Mouse (Mus musculus): ENCODE results near the gene Map4k1.

Map4k1 gene

DNA sequence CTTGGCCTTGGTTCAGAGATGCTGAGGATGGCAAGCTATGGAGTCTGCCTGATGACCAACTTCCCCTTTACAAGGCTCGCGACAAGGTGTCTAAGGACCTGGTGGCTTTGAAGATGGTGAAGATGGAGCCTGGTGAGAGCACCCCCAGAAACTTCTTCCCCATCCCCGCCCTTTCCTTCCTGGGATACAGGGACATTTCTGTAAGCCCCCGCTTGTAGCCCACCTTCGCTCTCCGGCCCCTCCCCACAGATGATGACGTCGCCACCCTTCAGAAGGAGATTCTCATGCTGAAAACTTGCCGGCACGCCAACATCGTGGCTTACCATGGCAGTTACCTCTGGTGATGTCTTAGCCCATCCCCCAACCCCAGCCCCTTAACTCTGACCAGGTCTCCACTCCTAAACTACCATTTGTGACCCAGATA, 1.3 kb downstream of the Map4k1 start:
- no peak for DNase-seq

- no peak for DNase-seq
Measured at GRCm38 (mm10) chr7:28983849-28984248, 2.0 kb downstream of the Map4k1 start.

DNA sequence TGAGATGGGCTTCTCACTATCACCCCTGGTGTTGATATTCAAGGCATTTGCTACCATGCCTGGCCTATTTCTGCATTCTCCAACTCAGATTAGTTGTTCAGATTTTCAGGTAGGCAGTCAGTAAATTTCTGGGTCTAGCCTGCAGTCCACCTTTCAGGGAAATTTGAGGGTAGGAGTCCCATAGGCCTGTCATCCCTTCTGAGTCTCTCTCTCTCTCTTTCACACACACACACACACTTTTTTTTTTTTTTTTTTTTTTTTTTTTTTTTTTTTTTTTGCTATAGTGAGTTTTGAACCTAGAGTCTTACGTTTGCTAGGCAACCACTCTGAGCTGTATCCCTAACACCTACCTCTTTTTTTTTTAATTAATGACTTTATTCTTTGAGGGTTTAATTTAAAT, 2.6 kb downstream of the Map4k1 start:
- DNase-seq: no peak

GRCm38 (mm10) chr7:28985207-28985606, 3.4 kb downstream of the Map4k1 start:
- DNase-seq: no peak

DNA sequence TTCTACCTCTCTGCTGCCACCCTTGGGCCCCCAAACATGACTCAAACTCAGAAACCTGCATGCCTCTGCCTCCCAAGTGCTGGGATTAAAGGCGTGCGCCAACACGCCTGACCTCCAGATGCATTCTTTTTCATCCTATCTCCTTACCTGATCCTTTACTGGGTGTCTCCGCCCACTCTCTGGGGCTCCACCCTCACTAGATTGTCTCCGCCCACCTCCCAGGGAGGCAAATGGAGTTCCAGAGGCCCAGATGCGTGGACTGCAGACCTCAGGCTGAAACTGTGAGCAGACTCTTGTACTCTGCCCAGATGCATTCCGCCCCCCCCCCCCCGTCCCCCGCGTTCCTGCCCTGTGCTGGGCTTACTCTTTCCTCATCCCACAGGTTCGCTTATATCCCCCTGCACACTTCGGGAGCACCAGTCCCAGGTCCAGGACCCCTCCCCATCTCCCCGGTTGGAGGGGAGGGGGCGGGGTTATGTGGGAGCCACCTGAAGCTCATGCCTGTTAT, 9.0 kb downstream of the Map4k1 start:
- DNase-seq: no peak

- no peak for DNase-seq
Measured at GRCm38 (mm10) chr7:28991616-28992015, 9.8 kb downstream of the Map4k1 start.

DNA sequence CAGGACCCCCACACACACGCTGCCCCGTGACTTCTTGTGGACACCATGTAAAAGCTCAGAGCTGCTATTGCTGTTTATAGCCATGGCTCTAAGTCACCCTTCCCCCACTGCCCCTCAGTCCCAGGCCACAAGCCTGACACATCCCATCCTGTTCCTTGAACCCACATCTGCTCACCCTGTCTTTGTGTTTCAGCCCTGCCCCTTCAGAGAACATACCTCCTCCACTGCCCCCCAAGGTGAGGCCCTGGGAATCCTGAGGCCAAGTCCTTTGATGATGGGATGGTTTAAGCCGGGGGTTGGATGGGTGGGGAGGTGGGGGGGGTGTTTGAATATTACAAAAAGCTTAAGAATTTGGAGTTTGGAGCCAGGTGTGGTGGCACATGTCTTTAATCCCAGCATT, 11.1 kb downstream of the Map4k1 start:
- DNase-seq: no peak

- no peak for DNase-seq
Measured at GRCm38 (mm10) chr7:28993402-28993801, 11.6 kb downstream of the Map4k1 start.

GRCm38 (mm10) chr7:29000651-29001605, 19.1 kb downstream of the Map4k1 start:
- peak; percentile 80 to 87 for DNase-seq

DNA sequence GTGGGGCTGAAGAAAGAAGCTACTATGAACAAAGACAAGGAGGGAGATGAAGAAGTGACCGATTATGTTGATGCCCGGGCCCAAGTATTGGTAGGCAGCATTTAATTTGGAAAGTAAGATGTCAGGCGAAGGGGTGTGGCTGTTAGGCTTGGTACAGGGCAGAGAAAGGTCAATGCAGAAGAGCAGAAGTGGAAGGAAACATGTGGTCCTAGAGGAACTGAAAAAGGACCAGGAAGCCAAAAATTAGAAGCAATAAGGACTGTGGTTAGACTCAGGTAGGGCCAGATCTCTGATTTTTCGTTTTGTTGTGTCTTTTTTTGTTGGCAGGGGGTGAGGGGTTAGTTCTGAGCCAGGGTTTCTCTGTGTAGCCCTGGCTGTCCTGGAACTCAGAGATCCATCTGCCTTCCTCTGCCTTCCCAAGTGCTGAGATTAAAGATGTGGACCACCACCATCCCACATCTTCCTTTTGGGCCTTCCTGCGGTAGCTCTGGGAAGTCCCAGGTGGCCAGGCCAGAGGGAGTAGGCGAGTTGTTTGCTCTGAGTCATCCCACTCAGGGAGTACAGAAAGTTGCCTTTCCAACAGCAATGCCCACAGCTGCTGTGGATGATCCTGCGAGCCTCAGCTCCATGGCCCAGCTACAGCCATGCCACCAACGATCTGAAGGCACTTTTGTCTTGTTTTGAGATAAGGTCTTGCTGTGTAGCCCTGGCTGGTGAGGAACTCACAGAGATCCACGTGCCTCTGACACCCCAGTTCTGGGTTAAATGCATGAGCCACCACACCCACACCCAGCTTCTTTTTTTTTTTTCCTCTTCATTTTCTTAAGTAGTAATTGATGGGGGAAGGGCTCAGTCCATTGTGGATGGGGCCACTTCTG, 25.6 kb downstream of the Map4k1 start:
- DNase-seq: no peak

GRCm38 (mm10) chr7:29008171-29008570, 26.3 kb downstream of the Map4k1 start:
- peak in 1 of 2 experiments; percentile 24 for DNase-seq

DNA sequence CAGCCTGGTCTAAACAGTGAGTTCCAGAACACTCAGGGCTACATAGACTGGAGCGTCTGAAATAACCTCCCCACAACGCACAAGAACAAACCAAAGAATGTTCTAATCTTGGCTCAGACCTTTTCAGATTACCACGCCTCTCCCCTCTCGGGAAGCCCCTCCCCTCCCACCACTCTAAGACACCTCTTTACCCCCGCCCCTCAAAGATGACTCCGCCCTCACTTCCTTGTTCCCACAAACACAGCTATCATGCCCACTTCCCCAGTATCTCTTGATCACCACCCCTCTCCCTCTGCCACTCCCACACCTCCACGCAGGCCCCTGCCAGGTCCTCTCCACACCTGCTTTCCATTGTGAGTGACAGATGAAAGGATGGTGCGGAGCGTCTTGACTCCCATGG, 26.9 kb downstream of the Map4k1 start:
- DNase-seq: peak in 1 of 2 experiments; percentile 16

DNA sequence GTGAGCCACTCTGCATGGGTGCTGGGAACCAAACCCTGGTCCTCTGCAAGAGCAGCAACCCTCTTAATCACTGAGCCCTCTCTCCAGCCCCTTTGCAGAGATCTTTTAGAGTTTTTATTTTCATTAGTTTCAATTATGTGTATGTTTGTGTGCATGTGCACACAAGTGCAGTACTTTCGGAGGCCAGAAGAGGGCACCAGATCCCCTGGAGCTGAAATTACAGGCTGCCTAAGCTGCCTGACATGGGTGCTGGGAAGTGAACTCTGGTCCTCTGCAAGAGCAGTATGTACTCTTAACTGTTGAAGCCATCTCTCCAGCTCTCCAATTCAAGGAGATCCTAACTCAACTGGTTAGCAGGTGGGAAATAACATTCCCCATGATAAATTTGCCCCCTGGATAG, 33.1 kb downstream of the Map4k1 start:
- DNase-seq: no peak

GRCm38 (mm10) chr7:29016440-29016839, 34.6 kb downstream of the Map4k1 start:
- no peak for DNase-seq

GRCm38 (mm10) chr7:29017222-29017621, 35.4 kb downstream of the Map4k1 start:
- no peak for DNase-seq

GRCm38 (mm10) chr7:29019447-29020220, 37.8 kb downstream of the Map4k1 start:
- DNase-seq: no peak

DNA sequence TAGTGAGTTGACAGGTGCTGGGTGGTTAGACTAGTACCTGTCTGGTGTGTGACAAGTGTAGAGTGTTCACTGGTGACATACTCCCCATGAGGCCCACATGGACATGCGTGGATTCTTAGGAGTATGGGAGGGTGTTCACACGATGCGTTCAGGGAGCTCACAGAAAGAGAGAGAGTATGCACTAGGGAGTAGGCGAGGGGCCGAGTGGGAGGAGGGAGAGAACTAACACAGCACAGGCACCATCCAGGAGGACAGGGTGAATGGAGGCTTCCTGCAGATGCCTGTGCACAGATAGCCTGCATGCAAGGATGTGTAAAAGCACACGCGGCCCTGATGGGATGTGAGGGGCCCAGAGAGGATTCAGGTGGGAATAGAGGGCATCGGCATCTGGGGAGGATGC, 40.6 kb downstream of the Map4k1 start:
- no peak for DNase-seq

DNA sequence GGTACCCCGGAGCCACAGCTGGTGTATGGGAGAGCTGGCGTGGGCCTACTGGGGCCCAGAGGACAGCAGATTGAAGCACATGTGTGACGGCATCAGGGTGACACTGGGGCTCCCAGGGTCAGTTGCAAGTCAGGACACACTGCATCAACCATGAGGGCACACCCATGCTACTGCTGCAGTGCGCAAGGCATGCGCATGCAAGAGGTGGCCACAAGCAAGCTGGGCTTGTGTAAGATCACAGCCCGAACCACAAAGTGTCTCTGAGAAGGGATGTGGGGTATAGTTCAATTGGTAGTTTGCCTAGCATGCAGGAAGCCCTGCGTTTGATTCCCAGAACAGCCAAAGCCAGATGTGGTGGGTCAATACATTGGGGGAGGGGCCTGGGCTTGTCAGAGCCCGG, 41.7 kb downstream of the Map4k1 start:
- peak in 1 of 2 experiments; percentile 20 for DNase-seq

DNA sequence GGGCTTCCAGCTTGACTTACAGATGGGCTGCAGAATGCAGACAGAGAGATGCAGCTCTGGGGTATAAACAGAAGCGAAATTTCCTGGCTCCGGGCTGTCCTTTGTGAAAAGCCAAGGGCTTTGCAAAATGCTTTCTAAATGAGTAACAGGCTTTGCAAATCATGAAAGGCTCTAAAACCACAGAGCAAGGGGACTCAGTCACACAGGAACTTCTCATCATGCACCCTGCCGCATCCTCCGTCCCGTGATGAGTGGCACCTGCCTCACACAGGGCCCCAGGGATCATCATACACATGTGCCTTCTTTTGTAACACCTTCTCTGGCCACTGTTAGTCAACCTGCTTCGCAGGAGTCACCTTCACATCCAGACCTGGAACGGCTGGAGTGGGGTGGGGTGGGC, 43.7 kb downstream of the Map4k1 start:
- no peak for DNase-seq

- DNase-seq: no peak
Measured at GRCm38 (mm10) chr7:29026195-29026594, 44.3 kb downstream of the Map4k1 start.

- no peak for DNase-seq
Measured at GRCm38 (mm10) chr7:29026811-29027210, 45.0 kb downstream of the Map4k1 start.

DNA sequence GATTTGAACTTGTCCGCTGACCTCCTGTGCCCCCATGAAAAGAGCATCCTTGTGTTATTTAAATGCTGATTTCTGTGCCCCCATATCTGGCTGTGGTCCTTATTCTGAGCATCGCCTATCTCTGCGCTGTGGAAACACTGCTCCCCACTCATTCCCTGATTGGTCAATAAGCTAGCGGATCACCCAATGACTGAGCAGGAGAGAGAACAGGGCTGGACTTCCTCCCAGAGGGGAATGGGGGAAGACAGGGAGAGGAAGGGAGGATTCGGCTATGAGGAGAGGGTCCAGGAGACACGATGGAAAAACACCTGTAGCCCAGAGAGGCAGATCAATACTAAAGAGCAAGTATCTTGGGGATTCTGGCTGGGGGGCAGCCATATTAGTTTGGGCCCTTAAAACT, 46.9 kb downstream of the Map4k1 start:
- DNase-seq: no peak
